Mouse (Mus musculus) C2C12 (cell line): Measurements from ENCODE around the gene Tyk2.

Experiments used
- CTCF ChIP-seq: IDR thresholded peaks from one replicate; pipeline ENCODE4 v1.5.1; 2011; ENCODE audit not compliant: control insufficient read depth, insufficient read depth, insufficient read length
- MAX ChIP-seq: IDR thresholded peaks from one replicate; pipeline ENCODE4 v1.6.1; 2011; ENCODE audit warnings: mild to moderate bottlenecking, control low read depth
- MYOG ChIP-seq: IDR thresholded peaks from one replicate; pipeline ENCODE4 v1.6.1; 2011; ENCODE audit not compliant: control insufficient read depth, insufficient read length; ENCODE audit errors: extremely low read depth
- USF1 ChIP-seq: IDR thresholded peaks from one replicate; pipeline ENCODE4 v1.6.1; 2011; ENCODE audit warnings: low read depth, mild to moderate bottlenecking, control low read depth, moderate library complexity

DNA sequence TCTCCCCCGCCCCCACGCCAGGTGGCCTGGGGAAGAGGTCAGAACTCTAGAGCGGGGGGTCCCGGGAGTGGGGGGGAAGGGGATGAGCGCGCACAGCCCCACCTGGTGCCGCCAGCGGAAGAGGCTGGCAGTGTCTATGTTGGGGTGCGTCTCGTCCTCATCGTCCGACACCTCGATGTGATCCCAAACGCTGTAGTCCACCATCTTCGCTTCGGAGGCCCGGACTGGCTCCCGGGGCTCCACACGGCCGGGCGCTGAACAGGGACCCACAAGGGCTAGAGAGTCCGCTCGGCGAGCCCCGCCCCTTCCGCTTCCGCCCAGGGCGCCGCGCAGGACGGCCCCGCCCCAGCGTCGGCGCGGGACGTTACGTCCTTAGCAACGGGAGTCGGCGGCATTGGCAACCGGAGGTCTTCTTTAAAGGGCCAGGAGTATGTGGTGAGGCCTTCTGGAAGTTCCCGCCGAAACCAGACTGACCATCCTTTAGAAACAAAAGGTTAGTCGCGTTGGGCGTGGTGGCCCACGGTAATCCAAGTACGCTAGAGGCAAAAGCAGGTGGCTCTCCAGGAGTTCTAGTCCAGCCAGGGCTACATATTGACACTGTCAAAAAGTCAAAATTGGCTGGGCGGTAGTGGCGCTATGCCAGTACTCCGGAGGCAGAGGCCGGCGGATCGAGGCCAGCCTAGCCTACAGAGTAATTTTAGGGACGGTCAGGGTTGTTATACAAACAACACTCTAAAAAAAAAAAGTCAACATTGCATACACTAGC, 18.8 kb upstream of the Tyk2 start, which contains the start of gene Cdc37:
- TF ChIP-seq CTCF: no peak
- TF ChIP-seq MAX: no peak
- TF ChIP-seq USF1: no peak
- no peak for TF ChIP-seq MYOG
